ENCODE assay signal across 8 mouse cellular contexts in the genomic region with DNA sequence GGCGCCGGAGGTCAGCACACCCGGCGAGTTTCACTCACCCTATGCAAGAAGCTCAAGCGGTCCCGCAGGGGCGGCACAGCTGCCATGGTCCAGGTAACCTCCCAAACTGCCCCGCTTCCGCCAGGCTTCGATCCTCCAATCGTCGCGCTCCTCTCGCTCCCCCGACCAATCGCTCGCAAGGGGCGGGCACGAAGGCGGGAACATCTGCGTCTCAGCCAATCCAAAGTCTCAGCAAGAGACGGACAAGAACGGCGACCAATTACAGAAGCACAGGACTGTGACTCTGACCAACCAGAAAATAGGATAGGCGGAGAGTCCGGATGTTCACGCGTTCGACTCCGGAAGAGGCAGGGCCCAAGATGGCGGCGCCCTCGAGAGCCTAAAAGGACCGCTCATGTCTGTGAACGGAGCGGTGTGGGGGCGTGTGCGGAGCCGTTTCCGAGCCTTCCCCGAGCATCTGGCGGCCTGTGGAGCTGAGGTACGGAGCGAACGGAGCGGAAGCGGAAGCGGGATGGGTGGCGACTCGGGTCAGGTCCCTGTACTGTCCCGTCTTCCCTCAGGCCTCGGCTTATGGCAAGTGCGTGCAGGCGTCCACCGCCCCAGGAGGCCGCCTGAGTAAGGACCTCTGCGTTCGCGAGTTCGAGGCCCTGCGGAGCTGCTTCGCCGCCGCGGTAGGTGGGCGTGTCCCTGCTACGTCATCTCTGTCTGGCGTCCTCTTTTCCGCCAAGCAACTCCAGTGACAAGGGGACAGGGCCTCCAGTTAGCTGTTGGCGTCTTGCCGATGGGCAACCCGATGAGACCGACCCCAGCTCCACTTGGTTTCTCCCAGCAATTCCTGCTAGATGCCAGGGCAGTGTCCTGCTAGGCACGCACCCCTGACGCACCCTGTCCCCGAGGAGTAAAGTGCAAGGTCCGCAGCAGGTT. TPM values are rescaled to one million over a fixed set of nuclear protein-coding genes. Genes with fewer than 3 reads are reported as not detected.
DNase-seq lines count a peak whose midpoint lies in the region; ATAC-seq and TF ChIP-seq lines count a peak whose summit lies in the region.

A gene (minus strand): TSS at position 144 of the 924 bp plus-strand sequence.
A gene (plus strand): TSS at position 341 of the 924 bp plus-strand sequence.

- DNase-seq in G1E (ENCODE audit: low spot score), result peak; percentile 98
- DNase-seq in cerebellum, adult 18-20 months, result peak; percentile 94 to 99
- DNase-seq in heart, postnatal 36 days, result peak; percentile 99 to 100
- DNase-seq in layer of hippocampus, adult 2 months (ENCODE audit: low spot score in 2 of 2), result peak; percentile 98 to 99
- DNase-seq in lung, embryonic 14.5 days, result peak; percentile 97
- DNase-seq in thymus, adult 2 months, result peak; percentile 99

- peaks cover 74% of the 10 kb centered on the region for H3K36me3 ChIP-seq in G1E (replicated peaks)
- no peaks in the 10 kb centered on the region; the same call in 1 of the 2 replicates for H3K36me3 ChIP-seq in forebrain, embryonic 16.5 days (ENCODE audit: control insufficient read depth, insufficient read depth)
- peaks cover 26% of the 10 kb centered on the region for H3K36me3 ChIP-seq in lung, embryonic 14.5 days (ENCODE audit: insufficient read depth)
- H3K36me3 ChIP-seq in thymus, adult 2 months (ENCODE audit: control insufficient read depth, insufficient read depth, low read length), result no peaks in the 10 kb centered on the region

- H3K4me2 ChIP-seq in forebrain, embryonic 16.5 days (ENCODE audit: low read length), result peak within 1 kb of the TSS; percentile 93
- peak within 1 kb of the TSS; percentile 96 for H3K4me2 ChIP-seq in lung, embryonic 14.5 days

- TF ChIP-seq CTCF in G1E (IDR thresholded peaks at IDR 0.05; ENCODE audit: low read depth, low read length), result no peak
- TF ChIP-seq CTCF in layer of hippocampus, adult 2 months (conservative IDR thresholded peaks at IDR 0.05), result no peak
- TF ChIP-seq CTCF in lung, embryonic 14.5 days (IDR thresholded peaks at IDR 0.05; ENCODE audit: low read depth), result no peak
- TF ChIP-seq CTCF in olfactory bulb, adult 2 months (IDR thresholded peaks at IDR 0.05; ENCODE audit: insufficient read depth, low read depth, low read length), result 0 out of 2 replicates have a peak, but pooled peaks have one; percentile 15
- peak; percentile 56 for TF ChIP-seq CTCF in thymus, adult 2 months (IDR thresholded peaks at IDR 0.05; ENCODE audit: borderline replicate concordance, control insufficient read depth, extremely low read depth, insufficient read depth, low read length, poor library complexity)

- H3K9me3 ChIP-seq in G1E (replicated peaks), result no peaks in the 10 kb centered on the region
- no peaks in the 10 kb centered on the region for H3K9me3 ChIP-seq in forebrain, embryonic 16.5 days (ENCODE audit: control insufficient read depth, low read length)
- H3K9me3 ChIP-seq in lung, embryonic 14.5 days (ENCODE audit: low read depth, low read length), result no peaks in the 10 kb centered on the region

- H3K4me3 ChIP-seq in G1E (ENCODE audit: low read depth, low read length), result peak within 1 kb of the TSS; percentile 91
- H3K4me3 ChIP-seq in forebrain, embryonic 16.5 days (replicated peaks; ENCODE audit: low read length), result peak within 1 kb of the TSS; percentile 91
- H3K4me3 ChIP-seq in layer of hippocampus, adult 2 months, result peak within 1 kb of the TSS; percentile 86
- H3K4me3 ChIP-seq in lung, embryonic 14.5 days (ENCODE audit: low read depth, low read length), result peak within 1 kb of the TSS; percentile 90
- H3K4me3 ChIP-seq in olfactory bulb, adult 2 months (ENCODE audit: insufficient read depth, low read depth, low read length), result peak within 1 kb of the TSS; percentile 80
- peak within 1 kb of the TSS; percentile 75 for H3K4me3 ChIP-seq in thymus, adult 2 months (ENCODE audit: control insufficient read depth, insufficient read depth, low read length)

- TF ChIP-seq POLR2A in olfactory bulb, adult 2 months (IDR thresholded peaks at IDR 0.05; ENCODE audit: insufficient read depth, low read depth, low read length), result peak; percentile 26; the same call in 1 of the 2 replicates
- peak; percentile 69; the same call in 1 of the 2 replicates for TF ChIP-seq POLR2A in thymus, adult 2 months (IDR thresholded peaks at IDR 0.05; ENCODE audit: control insufficient read depth, extremely low read depth, insufficient read depth, low read length, poor library complexity)

- WGBS in forebrain, embryonic 16.5 days, result under 1% methylated on average over 77 of the region's 77 CpGs
- under 1% methylated on average over 77 of the region's 77 CpGs for WGBS in lung, embryonic 14.5 days
- under 1% methylated on average over 77 of the region's 77 CpGs for WGBS in olfactory bulb, adult 2 months
- under 1% methylated on average over 77 of the region's 77 CpGs for WGBS in thymus, adult 2 months

- peaks cover 62% of the 10 kb centered on the region for H3K4me1 ChIP-seq in G1E (ENCODE audit: insufficient read depth, low read depth, low read length)
- H3K4me1 ChIP-seq in forebrain, embryonic 16.5 days (replicated peaks; ENCODE audit: control insufficient read depth, insufficient read depth, low read length), result peaks cover 20% of the 10 kb centered on the region
- 0 out of 2 replicates have a peak, but pooled peaks cover 5% of the 10 kb centered on the region for H3K4me1 ChIP-seq in lung, embryonic 14.5 days (ENCODE audit: insufficient read depth)
- peaks cover 15% of the 10 kb centered on the region for H3K4me1 ChIP-seq in olfactory bulb, adult 2 months (ENCODE audit: control insufficient read depth, insufficient read depth, low read length)
- peaks cover 15% of the 10 kb centered on the region for H3K4me1 ChIP-seq in thymus, adult 2 months (replicated peaks; ENCODE audit: control insufficient read depth, insufficient read depth, low read length)

- ATAC-seq in G1E (ENCODE audit: extremely low read depth, insufficient number of reproducible peaks, low FRiP score, poor library complexity, severe bottlenecking), result peak; percentile 100
- ATAC-seq in forebrain, embryonic 16.5 days, result peak; percentile 98
- peak; percentile 98 for ATAC-seq in lung, embryonic 14.5 days (ENCODE audit: insufficient read depth)

- H3K27ac ChIP-seq in forebrain, embryonic 16.5 days (ENCODE audit: low read length), result peak within 1 kb of the TSS; percentile 94
- H3K27ac ChIP-seq in layer of hippocampus, adult 2 months, result peak within 1 kb of the TSS; percentile 95
- H3K27ac ChIP-seq in lung, embryonic 14.5 days (ENCODE audit: low read depth), result peak within 1 kb of the TSS; percentile 95
- H3K27ac ChIP-seq in olfactory bulb, adult 2 months (ENCODE audit: insufficient read depth, low read depth, low read length), result peak within 1 kb of the TSS; percentile 61
- peak within 1 kb of the TSS; percentile 52 for H3K27ac ChIP-seq in thymus, adult 2 months (ENCODE audit: control insufficient read depth, insufficient read depth, low read length)

- H3K9ac ChIP-seq in forebrain, embryonic 16.5 days (replicated peaks; ENCODE audit: low read depth, low read length), result peak within 1 kb of the TSS; percentile 85
- peak within 1 kb of the TSS; percentile 84 for H3K9ac ChIP-seq in lung, embryonic 14.5 days

- no peaks in the 10 kb centered on the region for H3K27me3 ChIP-seq in G1E (ENCODE audit: insufficient read depth, low read length)
- no peaks in the 10 kb centered on the region for H3K27me3 ChIP-seq in forebrain, embryonic 16.5 days (replicated peaks; ENCODE audit: control insufficient read depth, insufficient read depth, low read length)
- no peaks in the 10 kb centered on the region for H3K27me3 ChIP-seq in lung, embryonic 14.5 days (ENCODE audit: insufficient read depth, low read length)
- no peaks in the 10 kb centered on the region for H3K27me3 ChIP-seq in thymus, adult 2 months (ENCODE audit: control insufficient read depth, insufficient read depth, low read length)

- intact Hi-C loops in heart, postnatal 36 days (cut with DNase I), result loop anchor here (2.0 kb wide), 1 partner anchor 68 kb away; no protein-coding TSS in a partner anchor

RNA-seq across cellular contexts. Expression of the first gene that starts in this region (rescaled TPM):
- 13.1 and 14.2 TPM in 2 replicates for total RNA-seq in G1E (2014; fragmentation: Nextera tagmentation)
- 12.1 and 15.7 TPM in 2 replicates for total RNA-seq in G1E (2017)
- 24.2 and 24.3 TPM in 2 replicates for polyA plus RNA-seq in G1E (2012)
- 16.6 and 21.7 TPM in 2 replicates for polyA plus RNA-seq in forebrain, embryonic 16.5 days (2015; fragmentation: Nextera tagmentation; extraction: Ambion mirVana)
- 1 to 10 TPM; 7.0 to 7.4 TPM for total RNA-seq in heart, postnatal 36 days (2021)
- total RNA-seq in layer of hippocampus, adult 2 months (2021), result 10 to 100 TPM; 16.3 to 17.1 TPM
- 13.4 and 17.1 TPM in 2 replicates for polyA plus RNA-seq in lung, embryonic 14.5 days (2014; fragmentation: Nextera tagmentation; extraction: Ambion mirVana)
- polyA plus RNA-seq in olfactory bulb, adult 2 months (2012; ENCODE audit: insufficient read depth, insufficient read length, low replicate concordance, missing spikeins), result not detected in 2 replicates
- polyA plus RNA-seq in thymus, adult 2 months (2012; rRNA removed), result 95.3 and 103 TPM in 2 replicates

RNA-seq across cellular contexts. Expression of the second gene that starts in this region (rescaled TPM):
- total RNA-seq in G1E (2014; fragmentation: Nextera tagmentation) (10.4 and 11.1 TPM in 2 replicates), G1E (2017) (15.1 and 20.3 TPM in 2 replicates)
- polyA plus RNA-seq in G1E (2012), result 60.0 and 78.2 TPM in 2 replicates
- polyA plus RNA-seq in forebrain, embryonic 16.5 days (2015; fragmentation: Nextera tagmentation; extraction: Ambion mirVana), result 49.4 and 53.3 TPM in 2 replicates
- total RNA-seq in heart, postnatal 36 days (2021), result 10 to 100 TPM; 64.5 to 67.7 TPM
- total RNA-seq in layer of hippocampus, adult 2 months (2021), result 10 to 100 TPM; 35.2 to 46.9 TPM
- polyA plus RNA-seq in lung, embryonic 14.5 days (2014; fragmentation: Nextera tagmentation; extraction: Ambion mirVana), result 76.7 and 88.6 TPM in 2 replicates
- not detected in 2 replicates for polyA plus RNA-seq in olfactory bulb, adult 2 months (2012; ENCODE audit: insufficient read depth, insufficient read length, low replicate concordance, missing spikeins)
- 33.0 and 47.7 TPM in 2 replicates for polyA plus RNA-seq in thymus, adult 2 months (2012; rRNA removed)

Comparison
In these comparisons a context has a peak if more than half of its experiments do, and no peak if none do; other contexts are left out.
1. Peak in every context shown above with its lines: DNase-seq, ATAC-seq, H3K4me3 ChIP-seq and H3K27ac ChIP-seq.
2. RNA of the first gene that starts in this region (polyA plus RNA-seq): 95.3 to 103 TPM in thymus, adult 2 months, 24.2 to 24.3 TPM in G1E, 16.6 to 21.7 TPM in forebrain, embryonic 16.5 days and 13.4 to 17.1 TPM in lung, embryonic 14.5 days; not detected in olfactory bulb, adult 2 months; every median in the first group is over 10 times any median in the second.
3. RNA of the second gene that starts in this region (polyA plus RNA-seq): 76.7 to 88.6 TPM in lung, embryonic 14.5 days, 60.0 to 78.2 TPM in G1E, 49.4 to 53.3 TPM in forebrain, embryonic 16.5 days and 33.0 to 47.7 TPM in thymus, adult 2 months; not detected in olfactory bulb, adult 2 months; every median in the first group is over 10 times any median in the second.
4. CTCF ChIP-seq: peak in olfactory bulb, adult 2 months (single experiment) and thymus, adult 2 months (single experiment); none in G1E (single experiment), layer of hippocampus, adult 2 months (single experiment) and lung, embryonic 14.5 days (single experiment).